ENCODE assay signal across 9 mouse cellular contexts in genomic region chr9:50774026-50774462, GRCm38 (mm10). TPM values are rescaled to one million over a fixed set of nuclear protein-coding genes. Genes with fewer than 3 reads are reported as not detected.
DNase-seq lines count a peak whose midpoint lies in the region; ATAC-seq and TF ChIP-seq lines count a peak whose summit lies in the region.
"Had no signal": no experiment of that assay in that cellular context is flagged by ENCODE, and none has a peak within 500 bp of the region (broad histone marks: within the 10 kb centered on the region; RNA-seq: fewer than 3 reads in every experiment).

No protein-coding gene starts in this region.

- 56% methylated on average over 4 of the region's 4 CpGs for WGBS in kidney, embryonic 15.5 days
- WGBS in intestine, embryonic 14.5 days: 63% methylated on average over 4 of the region's 4 CpGs
- 30% methylated on average over 4 of the region's 4 CpGs for WGBS in thymus, adult 2 months

- no peak for DNase-seq in kidney, adult 18-20 months
- no peak for DNase-seq in intestine, embryonic 14.5 days (ENCODE audit: low spot score)
- no peak for DNase-seq in thymus, adult 2 months
- DNase-seq in layer of hippocampus, adult 18-20 months (ENCODE audit: low spot score in 2 of 2): no peak
- DNase-seq in left cerebral cortex, postnatal 10 days (ENCODE audit: extremely low spot score in 1 of 2, low spot score in 2 of 2): no peak

- H3K4me3 ChIP-seq in kidney, embryonic 15.5 days (replicated peaks): peak overlapping the region; percentile 94
- H3K4me3 ChIP-seq in intestine, embryonic 14.5 days (ENCODE audit: low read depth, low read length): 0 out of 2 replicates have a peak overlapping the region, but pooled peaks have one; percentile 88
- H3K4me3 ChIP-seq in thymus, adult 2 months (ENCODE audit: control insufficient read depth, insufficient read depth, low read length): no peak overlapping the region

- no peaks in the 10 kb centered on the region for H3K27me3 ChIP-seq in kidney, embryonic 15.5 days
- H3K27me3 ChIP-seq in intestine, embryonic 14.5 days (replicated peaks; ENCODE audit: control insufficient read depth, insufficient read depth, low read length): no peaks in the 10 kb centered on the region
- H3K27me3 ChIP-seq in thymus, adult 2 months (ENCODE audit: control insufficient read depth, insufficient read depth, low read length): no peaks in the 10 kb centered on the region
- H3K27me3 ChIP-seq: Patski had no signal

- no peak for TF ChIP-seq CTCF in thymus, adult 2 months (IDR thresholded peaks at IDR 0.05; ENCODE audit: borderline replicate concordance, control insufficient read depth, extremely low read depth, insufficient read depth, low read length, poor library complexity)

- no peak for ATAC-seq in kidney, embryonic 15.5 days (replicated peaks; ENCODE audit: low FRiP score)
- ATAC-seq in common myeloid progenitor, adult 5-6 weeks (replicated peaks; ENCODE audit: low read depth, poor library complexity, severe bottlenecking): peak; percentile 71
- no peak for ATAC-seq in intestine, embryonic 14.5 days (replicated peaks; ENCODE audit: low FRiP score, low TSS enrichment, low read depth)
- peak; percentile 52 for ATAC-seq in monocyte, adult 5-6 weeks (replicated peaks; ENCODE audit: insufficient number of reproducible peaks, low FRiP score, low TSS enrichment, poor library complexity, severe bottlenecking)

- no peak overlapping the region for H3K27ac ChIP-seq in kidney, embryonic 15.5 days
- no peak overlapping the region for H3K27ac ChIP-seq in intestine, embryonic 14.5 days (ENCODE audit: low read depth)
- H3K27ac ChIP-seq in thymus, adult 2 months (ENCODE audit: control insufficient read depth, insufficient read depth, low read length): no peak overlapping the region

- intact Hi-C loops in left cerebral cortex, postnatal 10 days (cut with DNase I): no loop called here

- peak overlapping the region; percentile 90 for H3K4me2 ChIP-seq in kidney, embryonic 15.5 days
- H3K4me2 ChIP-seq in intestine, embryonic 14.5 days (ENCODE audit: low read length): peak overlapping the region; percentile 69

- H3K9me3 ChIP-seq in kidney, embryonic 15.5 days (replicated peaks): no peaks in the 10 kb centered on the region
- H3K9me3 ChIP-seq in intestine, embryonic 14.5 days (ENCODE audit: control insufficient read depth, low read length): no peaks in the 10 kb centered on the region

- peaks cover 23% of the 10 kb centered on the region for H3K36me3 ChIP-seq in kidney, embryonic 15.5 days
- H3K36me3 ChIP-seq in intestine, embryonic 14.5 days (ENCODE audit: control insufficient read depth, insufficient read depth, low read length): peaks cover 22% of the 10 kb centered on the region
- no peaks in the 10 kb centered on the region for H3K36me3 ChIP-seq in thymus, adult 2 months (ENCODE audit: control insufficient read depth, insufficient read depth, low read length)

- H3K9ac ChIP-seq in kidney, embryonic 15.5 days: peak overlapping the region; percentile 94; the same call in 1 of the 2 replicates
- H3K9ac ChIP-seq in intestine, embryonic 14.5 days (ENCODE audit: low read length): no peak overlapping the region

- H3K4me1 ChIP-seq in kidney, embryonic 15.5 days: peaks cover 26% of the 10 kb centered on the region
- H3K4me1 ChIP-seq in intestine, embryonic 14.5 days (replicated peaks; ENCODE audit: control insufficient read depth, insufficient read depth, low read length): peaks cover 14% of the 10 kb centered on the region; the same call in 1 of the 2 replicates
- 0 out of 2 replicates have a peak, but pooled peaks cover 2% of the 10 kb centered on the region for H3K4me1 ChIP-seq in thymus, adult 2 months (replicated peaks; ENCODE audit: control insufficient read depth, insufficient read depth, low read length)

- TF ChIP-seq POLR2A in thymus, adult 2 months (IDR thresholded peaks at IDR 0.05; ENCODE audit: control insufficient read depth, extremely low read depth, insufficient read depth, low read length, poor library complexity): no peak

RNA-seq across cellular contexts. Expression of gene Alg9, which starts 0.8 kb away (rescaled TPM):
- 35.6 and 35.9 TPM in 2 replicates for polyA plus RNA-seq in kidney, embryonic 15.5 days (2015; fragmentation: Nextera tagmentation; extraction: Ambion mirVana)
- total RNA-seq in common myeloid progenitor, adult 5-6 weeks (2017): 21.2 and 23.3 TPM in 2 replicates
- 44.6 and 48.7 TPM in 2 replicates for polyA plus RNA-seq in intestine, embryonic 14.5 days (2014; fragmentation: Nextera tagmentation; extraction: Ambion mirVana)
- total RNA-seq in monocyte, adult 5-6 weeks (2017): 10.3 to 16.5 TPM (median 11.1 TPM) in 3 replicates
- 23.2 and 23.4 TPM in 2 replicates for polyA plus RNA-seq in thymus, adult 2 months (2012; rRNA removed)
- total RNA-seq in layer of hippocampus, adult 18-20 months (2021): 10 to 100 TPM; 27.3 to 28.0 TPM
- total RNA-seq in left cerebral cortex, postnatal 10 days (2021): 10 to 100 TPM; 36.2 to 38.7 TPM

RNA-seq across cellular contexts. Expression of gene 1110032A03Rik, which starts 1.3 kb away (rescaled TPM):
- polyA plus RNA-seq in kidney, embryonic 15.5 days (2015; fragmentation: Nextera tagmentation; extraction: Ambion mirVana): 30.1 and 35.0 TPM in 2 replicates
- total RNA-seq in common myeloid progenitor, adult 5-6 weeks (2017): 13.8 and 22.6 TPM in 2 replicates
- 31.8 and 32.0 TPM in 2 replicates for polyA plus RNA-seq in intestine, embryonic 14.5 days (2014; fragmentation: Nextera tagmentation; extraction: Ambion mirVana)
- 13.2 to 26.7 TPM (median 16.7 TPM) in 3 replicates for total RNA-seq in monocyte, adult 5-6 weeks (2017)
- 20.0 and 22.4 TPM in 2 replicates for polyA plus RNA-seq in thymus, adult 2 months (2012; rRNA removed)
- 10 to 100 TPM; 27.4 to 32.7 TPM for total RNA-seq in layer of hippocampus, adult 18-20 months (2021)
- 10 to 100 TPM; 27.0 to 28.7 TPM for total RNA-seq in left cerebral cortex, postnatal 10 days (2021)

RNA-seq across cellular contexts. Expression of gene Fdxacb1, which starts 6.0 kb away (rescaled TPM):
- polyA plus RNA-seq in kidney, embryonic 15.5 days (2015; fragmentation: Nextera tagmentation; extraction: Ambion mirVana): 10.9 and 11.7 TPM in 2 replicates
- 5.5 and 8.8 TPM in 2 replicates for total RNA-seq in common myeloid progenitor, adult 5-6 weeks (2017)
- polyA plus RNA-seq in intestine, embryonic 14.5 days (2014; fragmentation: Nextera tagmentation; extraction: Ambion mirVana): 13.5 and 15.4 TPM in 2 replicates
- 6.5 to 16.5 TPM (median 8.1 TPM) in 3 replicates for total RNA-seq in monocyte, adult 5-6 weeks (2017)
- 4.5 and 4.7 TPM in 2 replicates for polyA plus RNA-seq in thymus, adult 2 months (2012; rRNA removed)
- total RNA-seq in layer of hippocampus, adult 18-20 months (2021): 1 to 10 TPM; 5.2 to 5.9 TPM
- 1 to 10 TPM; 5.5 to 6.6 TPM for total RNA-seq in left cerebral cortex, postnatal 10 days (2021)

RNA-seq across cellular contexts. Expression of gene Hspb2, which starts 21.9 kb away (rescaled TPM):
- polyA plus RNA-seq in kidney, embryonic 15.5 days (2015; fragmentation: Nextera tagmentation; extraction: Ambion mirVana): 8.1 and 10.5 TPM in 2 replicates
- not detected in 2 replicates for total RNA-seq in common myeloid progenitor, adult 5-6 weeks (2017)
- 2.1 and 4.0 TPM in 2 replicates for polyA plus RNA-seq in intestine, embryonic 14.5 days (2014; fragmentation: Nextera tagmentation; extraction: Ambion mirVana)
- total RNA-seq in monocyte, adult 5-6 weeks (2017): not detected in 3 replicates
- polyA plus RNA-seq in thymus, adult 2 months (2012; rRNA removed): 3.8 and 16.7 TPM in 2 replicates
- 1 to 10 TPM in 1 of 2 experiments, under 1 TPM in 1; 0.67 to 1.9 TPM for total RNA-seq in layer of hippocampus, adult 18-20 months (2021)
- total RNA-seq in left cerebral cortex, postnatal 10 days (2021): 1 to 10 TPM; 1.7 to 2.2 TPM

RNA-seq across cellular contexts. Expression of gene Cryab, which starts 22.9 kb away (rescaled TPM):
- 53.1 and 59.0 TPM in 2 replicates for polyA plus RNA-seq in kidney, embryonic 15.5 days (2015; fragmentation: Nextera tagmentation; extraction: Ambion mirVana)
- total RNA-seq in common myeloid progenitor, adult 5-6 weeks (2017): 0.41 TPM in 1 of 2 replicates, not detected in the other
- polyA plus RNA-seq in intestine, embryonic 14.5 days (2014; fragmentation: Nextera tagmentation; extraction: Ambion mirVana): 41.5 and 44.4 TPM in 2 replicates
- total RNA-seq in monocyte, adult 5-6 weeks (2017): not detected in 3 replicates
- 29.7 and 146 TPM in 2 replicates for polyA plus RNA-seq in thymus, adult 2 months (2012; rRNA removed)
- total RNA-seq in layer of hippocampus, adult 18-20 months (2021): 100 to 1,000 TPM; 171 to 201 TPM
- 10 to 100 TPM; 67.6 to 87.4 TPM for total RNA-seq in left cerebral cortex, postnatal 10 days (2021)

Comparison
In these comparisons a context has a peak if more than half of its experiments do, and no peak if none do; other contexts are left out.
1. ATAC-seq: peak in common myeloid progenitor, adult 5-6 weeks (single experiment) and monocyte, adult 5-6 weeks (single experiment); none in kidney, embryonic 15.5 days (single experiment) and intestine, embryonic 14.5 days (single experiment).